ENCODE assay signal across 8 mouse cellular contexts in the genomic region with DNA sequence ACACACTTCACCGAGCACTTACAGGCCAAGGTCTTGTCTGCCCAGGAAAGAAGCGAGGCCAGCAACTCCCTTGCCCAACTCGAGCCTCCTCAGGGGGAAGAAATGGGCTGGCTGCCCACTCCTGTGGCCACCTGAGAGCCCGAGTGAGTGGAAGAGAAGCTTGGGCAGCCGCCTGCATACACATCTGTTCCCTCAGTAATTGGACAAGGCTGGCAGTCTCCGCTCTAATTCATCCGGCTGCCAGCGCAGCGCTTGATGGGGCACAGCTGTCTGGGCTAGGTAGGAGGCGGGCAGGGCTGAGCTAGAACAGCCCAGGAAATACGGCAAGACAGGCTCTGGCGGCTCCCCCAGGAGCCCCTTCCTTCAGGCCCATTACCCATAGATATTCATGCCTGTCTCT.
DNase-seq lines count a peak whose midpoint lies in the region; ATAC-seq and TF ChIP-seq lines count a peak whose summit lies in the region.

No protein-coding gene starts in this region.

- no peak for TF ChIP-seq POLR2A in limb, embryonic 14.5 days (IDR thresholded peaks at IDR 0.05; ENCODE audit: borderline replicate concordance, extremely low read depth, insufficient read depth, insufficient read length)

- H3K9me3 ChIP-seq in embryonic facial prominence, embryonic 13.5 days = no peaks in the 10 kb centered on the region
- no peaks in the 10 kb centered on the region for H3K9me3 ChIP-seq in embryonic facial prominence, embryonic 10.5 days
- H3K9me3 ChIP-seq in midbrain, embryonic 12.5 days = no peaks in the 10 kb centered on the region
- no peaks in the 10 kb centered on the region for H3K9me3 ChIP-seq in midbrain, embryonic 10.5 days (replicated peaks)
- no peaks in the 10 kb centered on the region for H3K9me3 ChIP-seq in limb, embryonic 14.5 days (ENCODE audit: control insufficient read depth, low read length)

- WGBS in embryonic facial prominence, embryonic 13.5 days = 61% methylated on average over 12 of the region's 12 CpGs
- WGBS in embryonic facial prominence, embryonic 10.5 days = 88% methylated on average over 12 of the region's 12 CpGs
- WGBS in midbrain, embryonic 12.5 days = 90% methylated on average over 12 of the region's 12 CpGs
- WGBS in midbrain, embryonic 10.5 days = 93% methylated on average over 12 of the region's 12 CpGs
- 63% methylated on average over 12 of the region's 12 CpGs for WGBS in limb, embryonic 14.5 days

- no peak overlapping the region for H3K4me3 ChIP-seq in embryonic facial prominence, embryonic 13.5 days
- no peak overlapping the region for H3K4me3 ChIP-seq in embryonic facial prominence, embryonic 10.5 days
- H3K4me3 ChIP-seq in midbrain, embryonic 12.5 days = no peak overlapping the region
- no peak overlapping the region for H3K4me3 ChIP-seq in midbrain, embryonic 10.5 days
- no peak overlapping the region for H3K4me3 ChIP-seq in limb, embryonic 14.5 days (replicated peaks; ENCODE audit: low read length)

- ATAC-seq in embryonic facial prominence, embryonic 13.5 days (ENCODE audit: insufficient number of reproducible peaks, insufficient read depth, low FRiP score, low TSS enrichment, low read depth) = no peak
- no peak for ATAC-seq in midbrain, embryonic 12.5 days (ENCODE audit: low FRiP score, low read depth)
- ATAC-seq in limb, embryonic 14.5 days (ENCODE audit: low FRiP score, low read depth) = no peak

- H3K27ac ChIP-seq in embryonic facial prominence, embryonic 13.5 days = 0 out of 2 replicates have a peak overlapping the region, but pooled peaks have one; percentile 34
- no peak overlapping the region for H3K27ac ChIP-seq in embryonic facial prominence, embryonic 10.5 days (replicated peaks)
- H3K27ac ChIP-seq in midbrain, embryonic 12.5 days (replicated peaks) = peak overlapping the region; percentile 25; the same call in 1 of the 2 replicates
- no peak overlapping the region for H3K27ac ChIP-seq in midbrain, embryonic 10.5 days (replicated peaks)
- H3K27ac ChIP-seq in limb, embryonic 14.5 days (replicated peaks; ENCODE audit: low read depth, low read length) = no peak overlapping the region

- H3K4me2 ChIP-seq in embryonic facial prominence, embryonic 13.5 days = no peak overlapping the region
- H3K4me2 ChIP-seq in midbrain, embryonic 12.5 days (replicated peaks) = no peak overlapping the region
- no peak overlapping the region for H3K4me2 ChIP-seq in limb, embryonic 14.5 days (replicated peaks; ENCODE audit: low read depth, low read length, severe bottlenecking)

- no peaks in the 10 kb centered on the region for H3K27me3 ChIP-seq in embryonic facial prominence, embryonic 13.5 days
- H3K27me3 ChIP-seq in embryonic facial prominence, embryonic 10.5 days (replicated peaks; ENCODE audit: low read depth, poor library complexity, severe bottlenecking) = no peaks in the 10 kb centered on the region
- H3K27me3 ChIP-seq in midbrain, embryonic 12.5 days = no peaks in the 10 kb centered on the region
- no peaks in the 10 kb centered on the region for H3K27me3 ChIP-seq in midbrain, embryonic 10.5 days (ENCODE audit: low read depth, poor library complexity, severe bottlenecking)
- H3K27me3 ChIP-seq in limb, embryonic 14.5 days (ENCODE audit: control insufficient read depth, insufficient read depth, low read length) = no peaks in the 10 kb centered on the region

- DNase-seq in embryonic facial prominence, embryonic 10.5 days (ENCODE audit: low spot score) = no peak
- no peak for DNase-seq in midbrain, embryonic 10.5 days (ENCODE audit: low spot score)
- peak; percentile 40 for DNase-seq in limb, embryonic 14.5 days (ENCODE audit: low spot score)
- peak; percentile 34 for DNase-seq in right cerebral cortex, postnatal 4 days
- DNase-seq in spleen, adult 18-20 months = no peak
- no peak for DNase-seq in cerebellum, adult 9-11 months

- H3K36me3 ChIP-seq in embryonic facial prominence, embryonic 13.5 days = peaks cover 74% of the 10 kb centered on the region
- H3K36me3 ChIP-seq in embryonic facial prominence, embryonic 10.5 days (replicated peaks) = peaks cover 90% of the 10 kb centered on the region
- H3K36me3 ChIP-seq in midbrain, embryonic 12.5 days = peaks cover 86% of the 10 kb centered on the region
- peaks cover 94% of the 10 kb centered on the region for H3K36me3 ChIP-seq in midbrain, embryonic 10.5 days
- H3K36me3 ChIP-seq in limb, embryonic 14.5 days (ENCODE audit: control insufficient read depth, insufficient read depth, low read length) = peaks cover 55% of the 10 kb centered on the region

- peaks cover 6% of the 10 kb centered on the region; the same call in 1 of the 2 replicates for H3K4me1 ChIP-seq in embryonic facial prominence, embryonic 13.5 days
- H3K4me1 ChIP-seq in embryonic facial prominence, embryonic 10.5 days = no peaks in the 10 kb centered on the region
- no peaks in the 10 kb centered on the region for H3K4me1 ChIP-seq in midbrain, embryonic 12.5 days
- no peaks in the 10 kb centered on the region for H3K4me1 ChIP-seq in midbrain, embryonic 10.5 days
- no peaks in the 10 kb centered on the region for H3K4me1 ChIP-seq in limb, embryonic 14.5 days (ENCODE audit: control insufficient read depth, insufficient read depth, low read length)

- H3K9ac ChIP-seq in embryonic facial prominence, embryonic 13.5 days = no peak overlapping the region
- no peak overlapping the region for H3K9ac ChIP-seq in midbrain, embryonic 12.5 days (replicated peaks)
- H3K9ac ChIP-seq in limb, embryonic 14.5 days (ENCODE audit: low read depth, low read length, severe bottlenecking) = no peak overlapping the region

Comparison
In these comparisons a context has a peak if more than half of its experiments do, and no peak if none do; other contexts are left out.
1. H3K27ac ChIP-seq: peak in embryonic facial prominence, embryonic 13.5 days (single experiment) and midbrain, embryonic 12.5 days (single experiment); none in embryonic facial prominence, embryonic 10.5 days (single experiment), midbrain, embryonic 10.5 days (single experiment) and limb, embryonic 14.5 days (single experiment).
2. DNase-seq: peak in limb, embryonic 14.5 days (single experiment) and right cerebral cortex, postnatal 4 days (single experiment); none in embryonic facial prominence, embryonic 10.5 days (single experiment), midbrain, embryonic 10.5 days (single experiment), spleen, adult 18-20 months (0 of 2) and cerebellum, adult 9-11 months (single experiment).